Mouse (Mus musculus) CH12.LX (cell line): ENCODE measurements around the gene Gse1. TPM values are rescaled to one million over a fixed set of nuclear protein-coding genes. Genes with fewer than 3 reads are reported as not detected.

Experiments
- DNase-seq: peaks from one replicate; pipeline ENCODE4 v3.0.0-alpha.2; 2013; ENCODE audit errors: extremely low read depth
- H3K27ac ChIP-seq: 2 replicates; pipeline ENCODE4 v1.5.1; 2012; ENCODE audit warnings: low read depth, mild to moderate bottlenecking, control low read depth, moderate library complexity; ENCODE audit not compliant: insufficient read depth
- H3K27me3 ChIP-seq: replicated peaks from 2 replicates; pipeline ENCODE3; 2012; ENCODE audit warnings: inconsistent platforms
- H3K36me3 ChIP-seq, 2 experiments: replicated peaks in 1 of 2; 2 replicates each; pipeline versions ENCODE3 to v1.6.1; 2012; ENCODE audit warnings: inconsistent platforms in 1 of 2, low read length in 1 of 2, mild to moderate bottlenecking in 1 of 2, mixed read lengths in 1 of 2, moderate library complexity in 1 of 2; ENCODE audit not compliant: control insufficient read depth in 1 of 2, insufficient read depth in 1 of 2
- H3K4me1 ChIP-seq, 2 experiments: 2 replicates each; pipeline ENCODE4 v1.6.1; 2012; ENCODE audit warnings: inconsistent platforms in 1 of 2, moderate library complexity in 1 of 2; ENCODE audit not compliant: insufficient read depth in 2 of 2, control insufficient read depth in 1 of 2
- H3K4me2 ChIP-seq: 2 replicates; pipeline ENCODE4 v1.6.1; 2012; ENCODE audit warnings: low read depth, mild to moderate bottlenecking, control low read depth; ENCODE audit not compliant: poor library complexity, insufficient read depth, severe bottlenecking
- H3K4me3 ChIP-seq, 3 experiments: fragments of 150-350 bp in 1 of 3; sonication (generic) in 1 of 3; replicated peaks in 1 of 3; 2 replicates each; pipeline versions ENCODE3 to v1.5.1; 2011 to 2012; ENCODE audit warnings: low read depth in 2 of 3, low read length in 2 of 3, mild to moderate bottlenecking in 2 of 3, moderate library complexity in 2 of 3, control low read depth in 1 of 3, improper control_type of control experiment in 1 of 3, inconsistent platforms in 1 of 3, mixed read lengths in 1 of 3; ENCODE audit not compliant: poor library complexity in 1 of 3
- H3K79me2 ChIP-seq: replicated peaks from 2 replicates; pipeline ENCODE4 v1.6.1; 2012; ENCODE audit warnings: mild to moderate bottlenecking, moderate library complexity; ENCODE audit not compliant: control insufficient read depth, poor library complexity, insufficient read depth, severe bottlenecking; ENCODE audit errors: extremely low read depth
- H3K9ac ChIP-seq: 2 replicates; pipeline ENCODE4 v1.6.1; 2012; ENCODE audit warnings: low read depth, mild to moderate bottlenecking, control low read depth, moderate library complexity; ENCODE audit not compliant: insufficient read depth
- H3K9me3 ChIP-seq: replicated peaks from 2 replicates; pipeline ENCODE3; 2012; ENCODE audit warnings: low read length, inconsistent platforms, mixed read lengths
- BHLHE40 ChIP-seq: IDR thresholded peaks from 2 replicates; pipeline ENCODE4 v1.6.1; 2011; ENCODE audit warnings: mild to moderate bottlenecking, low read depth, low read length, improper control_type of control experiment
- CHD2 ChIP-seq: IDR thresholded peaks from 2 replicates; pipeline ENCODE4 v1.6.1; 2011; ENCODE audit warnings: low read length, improper control_type of control experiment
- ELF1 ChIP-seq: IDR thresholded peaks from 2 replicates; pipeline ENCODE4 v1.6.1; 2014; ENCODE audit warnings: low read depth, mild to moderate bottlenecking, inconsistent platforms, low read length, improper control_type of control experiment
- GABPA ChIP-seq: IDR thresholded peaks from 2 replicates; pipeline ENCODE4 v1.6.1; 2012; ENCODE audit warnings: low read depth, low read length, improper control_type of control experiment, inconsistent platforms; ENCODE audit not compliant: insufficient replicate concordance
- JUN ChIP-seq: IDR thresholded peaks from 2 replicates; pipeline ENCODE4 v1.6.1; 2011; ENCODE audit warnings: low read depth, mild to moderate bottlenecking, low read length, improper control_type of control experiment, moderate library complexity; ENCODE audit not compliant: insufficient read depth
- JUND ChIP-seq: conservative IDR thresholded peaks from 2 replicates; pipeline ENCODE4 v1.6.1; 2011; ENCODE audit warnings: low read depth, low read length, improper control_type of control experiment
- KAT2A ChIP-seq: IDR thresholded peaks from 2 replicates; pipeline ENCODE4 v1.6.1; 2012; ENCODE audit warnings: low read length, improper control_type of control experiment, inconsistent platforms; ENCODE audit not compliant: insufficient replicate concordance
- MAX ChIP-seq: IDR thresholded peaks from 2 replicates; pipeline ENCODE4 v1.6.1; 2011; ENCODE audit warnings: low read length, improper control_type of control experiment
- MAZ ChIP-seq: IDR thresholded peaks from 2 replicates; pipeline ENCODE4 v1.6.1; 2012; ENCODE audit warnings: low read depth, mild to moderate bottlenecking, inconsistent platforms, low read length, improper control_type of control experiment, moderate library complexity
- NELFE ChIP-seq: IDR thresholded peaks from 2 replicates; pipeline ENCODE4 v1.6.1; 2011; ENCODE audit warnings: low read depth, low read length, improper control_type of control experiment
- NRF1 ChIP-seq: IDR thresholded peaks from 2 replicates; pipeline ENCODE4 v1.6.1; 2014; ENCODE audit warnings: low read depth, mild to moderate bottlenecking, inconsistent platforms, low read length, improper control_type of control experiment, moderate library complexity
- PAX5 ChIP-seq: IDR thresholded peaks from 2 replicates; pipeline ENCODE4 v1.6.1; 2012; ENCODE audit warnings: low read length, inconsistent platforms, mixed read lengths
- RCOR1 ChIP-seq: conservative IDR thresholded peaks from 2 replicates; pipeline ENCODE4 v1.6.1; 2012; ENCODE audit warnings: low read depth, mild to moderate bottlenecking, inconsistent platforms, low read length, improper control_type of control experiment
- SIN3A ChIP-seq: IDR thresholded peaks from 2 replicates; pipeline ENCODE4 v1.6.1; 2012; ENCODE audit warnings: low read length, improper control_type of control experiment, inconsistent platforms
- SMC3 ChIP-seq: IDR thresholded peaks from 2 replicates; pipeline ENCODE4 v1.6.1; 2011; ENCODE audit warnings: low read depth, low read length, improper control_type of control experiment
- TBP ChIP-seq: conservative IDR thresholded peaks from 2 replicates; pipeline ENCODE4 v1.6.1; 2011; ENCODE audit warnings: low read depth, low read length, improper control_type of control experiment
- TCF12 ChIP-seq: IDR thresholded peaks from 2 replicates; pipeline ENCODE4 v1.6.1; 2014; ENCODE audit warnings: low read depth, mild to moderate bottlenecking, inconsistent platforms, low read length, improper control_type of control experiment
- USF1 ChIP-seq: IDR thresholded peaks from 2 replicates; pipeline ENCODE4 v1.6.1; 2014; ENCODE audit warnings: low read depth, mild to moderate bottlenecking, inconsistent platforms, low read length, improper control_type of control experiment
- USF2 ChIP-seq: conservative IDR thresholded peaks from 2 replicates; pipeline ENCODE4 v1.6.1; 2011; ENCODE audit warnings: low read depth, low read length, improper control_type of control experiment
- ZKSCAN1 ChIP-seq: IDR thresholded peaks from 2 replicates; pipeline ENCODE4 v1.6.1; 2012; ENCODE audit warnings: low read depth, inconsistent platforms, low read length, improper control_type of control experiment, borderline replicate concordance
- ZNF384 ChIP-seq: IDR thresholded peaks from 2 replicates; pipeline ENCODE4 v1.6.1; 2012; ENCODE audit warnings: low read depth, low read length, improper control_type of control experiment, inconsistent platforms
- dilution Hi-C: fragments of 300-500 bp; cut with MboI; formaldehyde crosslinking; loops from 2 replicates; pipeline ENCODE4 v1.14.3; 2020; ENCODE audit warnings: low sequenced_read_pairs; ENCODE audit not compliant: extremely low pct_unique_long_range_greater_than_20kb, extremely low pct_ligation_motif_present
- in situ Hi-C: fragments of 300-500 bp; cut with MboI; formaldehyde crosslinking; loops from 3 replicates; pipeline ENCODE4 v1.14.3; 2019; ENCODE audit warnings: low sequenced_read_pairs, low pct_ligation_motif_present, low pct_unique_long_range_greater_than_20kb, mixed read lengths
- polyA plus RNA-seq: library from polyadenylated mRNA; unstranded; fragments of >175 nt; gene quantifications from 2 replicates; pipeline ENCODE4 v1.2.1, GENCODE M21; 2012; ENCODE audit warnings: low read depth; ENCODE audit not compliant: insufficient read length
- total RNA-seq, 2 experiments: library from RNA; depleted of rRNA; stranded (reverse); fragments of 300-350 nt in 1 of 2; fragments of >200 nt in 1 of 2; gene quantifications; 2 replicates each; pipeline ENCODE4 v1.2.3; 2012 to 2014

The Gse1 gene
- total and polyA plus RNA-seq, 3 experiments = 1.3 to 9.8 (median 8.5) TPM

- Histone ChIP-seq H3K9me3 (peaks cover 3% of the 10 kb centered on the region), H3K27me3 (peaks cover 8% of the 10 kb centered on the region), H3K79me2 (no peaks in the 10 kb centered on the region), H3K36me3 (no peaks in the 10 kb centered on the region), H3K4me1 (peaks cover 3 to 5% of the 10 kb centered on the region in 2 experiments; a peak in 3 of 4 replicates), H3K9ac (no peak overlapping the region), H3K4me3 (no peak overlapping the region), H3K4me2 (no peak overlapping the region), H3K27ac (no peak overlapping the region)
- dilution Hi-C loops = no loop called here
- no peak for TF ChIP-seq USF2
- no peak for TF ChIP-seq CHD2
- no peak for TF ChIP-seq TBP
- TF ChIP-seq ZKSCAN1 = no peak
- no peak for TF ChIP-seq KAT2A
- TF ChIP-seq MAZ = no peak
- TF ChIP-seq PAX5 = no peak
- no peak for TF ChIP-seq ZNF384
- TF ChIP-seq SMC3 = no peak
- no peak for TF ChIP-seq NRF1
- TF ChIP-seq JUN = no peak
- TF ChIP-seq TCF12 = no peak
- TF ChIP-seq MAX = no peak
- in situ Hi-C loops = no loop called here
- DNase-seq = no peak
Measured at GRCm38 (mm10) chr8:120428492-120428891, 200.2 kb downstream of the Gse1 start.

- H3K9ac ChIP-seq = no peak overlapping the region
- H3K9me3 ChIP-seq = peaks cover 10% of the 10 kb centered on the region
- H3K27me3 ChIP-seq = peaks cover 8% of the 10 kb centered on the region
- no peak overlapping the region for H3K27ac ChIP-seq
- peaks cover 3 to 5% of the 10 kb centered on the region in 2 experiments; a peak in 3 of 4 replicates for H3K4me1 ChIP-seq
- H3K79me2 ChIP-seq = no peaks in the 10 kb centered on the region
- no peak overlapping the region for H3K4me2 ChIP-seq
- DNase-seq = no peak
- in situ Hi-C loops (no loop called here), dilution Hi-C loops (no loop called here)
- no peaks in the 10 kb centered on the region for H3K36me3 ChIP-seq
- H3K4me3 ChIP-seq = no peak overlapping the region
- TF ChIP-seq NELFE (no peak), USF2 (no peak), USF1 (no peak), ELF1 (no peak), SIN3A (no peak), BHLHE40 (no peak), JUND (no peak), NRF1 (no peak), RCOR1 (no peak), MAZ (no peak), GABPA (no peak), ZKSCAN1 (no peak)
Measured at GRCm38 (mm10) chr8:120429116-120429515, 200.9 kb downstream of the Gse1 start.
